Mouse (Mus musculus): ENCODE data around the gene Zfp781.
"Not testable (repeated sequence)": the region's sequence is repeated elsewhere in the genome, so short reads cannot be mapped to it uniquely, and the experiment has no call there.

Gene Zfp781

DNA sequence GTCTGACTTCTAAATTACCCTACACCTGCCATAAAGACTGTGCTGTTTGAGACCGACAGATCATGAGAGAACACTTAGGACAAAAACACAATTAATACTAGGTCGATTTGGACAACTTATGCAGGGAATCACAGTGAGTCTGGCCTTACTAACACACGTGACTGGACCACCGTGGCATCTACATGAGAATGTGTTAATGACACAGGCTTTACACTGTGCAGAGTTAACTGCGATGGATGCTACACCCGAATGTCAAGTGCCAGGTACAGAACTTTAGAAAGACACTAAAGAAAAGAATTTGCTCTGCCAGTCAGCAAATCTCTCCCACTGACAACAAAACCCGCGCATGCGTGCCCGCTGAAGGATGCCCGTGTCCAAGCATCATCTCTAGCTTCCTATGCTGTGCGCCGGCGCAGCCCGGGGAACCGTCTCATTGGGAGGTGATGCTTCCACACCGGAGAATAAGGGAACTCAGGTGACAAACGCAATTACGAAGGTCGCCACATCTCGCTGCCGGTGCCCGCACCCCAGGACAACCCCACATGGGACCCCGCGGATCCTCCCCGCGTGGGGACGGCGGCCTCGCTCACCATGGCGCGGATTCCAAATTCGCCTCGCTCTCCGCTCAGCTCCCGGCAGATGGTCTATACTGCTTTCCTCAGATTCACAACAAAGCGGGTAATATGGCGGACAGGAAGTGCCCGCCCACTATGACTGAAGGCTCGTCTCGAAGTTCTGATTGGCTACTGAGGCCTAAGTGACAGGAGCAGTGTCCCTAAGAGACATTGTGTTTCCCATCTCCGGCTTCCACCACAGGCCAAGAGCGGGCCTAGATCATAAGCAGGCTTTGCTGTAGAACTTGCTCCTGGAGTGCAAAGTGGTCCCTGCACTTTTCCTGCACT is at the start of gene Zfp781:
TSS of gene Zfp781 (minus strand) at position 639 of the 902 bp plus-strand sequence.
- in situ Hi-C loops (cut with MboI, MseI), result loop anchor here (5.0 kb wide), 1 partner anchor 163 kb away; no protein-coding TSS in a partner anchor

- in situ Hi-C loops (cut with MboI, MseI), result not testable (repeated sequence)
Measured at GRCm38 (mm10) chr10:81978365-81979003, 48.2 kb upstream of the Zfp781 start.

DNA sequence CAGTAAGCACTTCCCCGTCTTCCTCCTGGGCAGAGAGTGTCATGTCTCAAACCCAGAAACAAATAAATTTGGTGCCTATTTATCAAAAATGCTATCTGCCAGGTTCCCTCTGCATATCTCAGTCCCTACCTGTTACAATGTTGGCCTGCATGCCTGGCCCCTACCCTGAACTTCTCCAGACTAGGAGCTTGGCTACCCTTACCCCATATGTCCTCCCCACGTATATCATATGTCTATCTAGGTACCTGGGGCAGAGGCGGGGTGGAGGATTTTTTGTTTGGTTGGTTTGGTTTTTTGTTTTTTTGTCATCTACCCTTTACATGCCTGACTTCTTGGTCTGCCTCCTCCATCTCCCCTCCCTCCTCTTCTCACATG is 451 bp upstream of the Zfp781 start:
- in situ Hi-C loops (cut with MboI, MseI), result not testable (repeated sequence)

GRCm38 (mm10) chr10:81863409-81864407 is 66.6 kb downstream of the Zfp781 start, which contains the start of gene Gm32687:
TSS of gene Gm32687 (plus strand) at chr10:81863934.
- in situ Hi-C loops (cut with MboI, MseI), result not testable (repeated sequence)
